Mouse (Mus musculus) adrenal gland, postnatal 10 days (tissue): ENCODE results near the gene Gipc2. TPM values are rescaled to one million over a fixed set of nuclear protein-coding genes. Genes with fewer than 3 reads are reported as not detected.

Experiments used
- DNase-seq: peaks from one replicate; pipeline ENCODE4 v3.0.0; 2021; ENCODE audit warnings: mixed read lengths
- total RNA-seq, 2 experiments: library from RNA; stranded (reverse); gene quantifications; 2 replicates each; pipeline ENCODE4 v1.2.3; 2021

Gipc2 gene
- total RNA-seq, 2 experiments from 2014 or later = 0.94 to 1.7 TPM

- no peak for DNase-seq
Observed at GRCm38 (mm10) chr3:152081381-152081780, 84.6 kb downstream of the Gipc2 start.

DNA sequence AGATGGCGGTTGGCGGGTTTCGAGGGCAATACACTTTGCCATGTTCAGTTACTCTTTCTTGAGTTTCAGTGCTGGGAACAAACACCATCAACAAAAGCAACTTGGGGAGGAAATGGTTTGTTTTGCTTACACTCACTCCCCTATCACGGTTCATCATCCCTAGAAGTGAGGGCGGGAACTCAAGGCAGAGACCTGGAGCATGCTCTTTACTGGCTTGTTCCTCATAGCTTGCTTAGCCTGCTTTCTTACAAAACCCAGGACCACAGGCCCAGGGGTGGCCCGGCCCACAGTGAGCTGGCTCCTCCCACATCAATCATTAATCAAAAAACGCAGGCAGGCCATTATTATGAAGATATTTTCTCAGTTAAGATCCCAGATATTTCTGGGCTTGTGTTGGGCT lies 89.9 kb downstream of the Gipc2 start:
- DNase-seq = no peak

DNA sequence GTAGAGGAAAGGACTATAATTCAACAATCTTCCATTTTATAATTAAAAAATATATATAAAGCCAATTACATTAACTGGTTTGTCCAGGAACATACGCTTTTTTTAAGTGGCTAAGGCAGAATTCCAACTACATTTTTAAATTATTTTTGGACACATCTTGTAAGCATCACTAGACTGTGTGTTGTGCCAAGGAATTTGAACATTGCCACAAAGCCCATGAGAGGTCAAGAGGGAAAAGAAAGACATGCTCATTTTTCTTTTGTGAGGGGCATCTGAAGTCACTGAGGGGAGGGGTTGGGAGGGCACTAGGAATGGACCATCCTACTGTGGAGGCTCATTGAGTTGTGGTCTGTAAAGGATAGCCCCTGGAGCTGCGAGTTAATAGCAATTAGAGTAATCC lies 97.0 kb downstream of the Gipc2 start:
- DNase-seq = no peak

DNA sequence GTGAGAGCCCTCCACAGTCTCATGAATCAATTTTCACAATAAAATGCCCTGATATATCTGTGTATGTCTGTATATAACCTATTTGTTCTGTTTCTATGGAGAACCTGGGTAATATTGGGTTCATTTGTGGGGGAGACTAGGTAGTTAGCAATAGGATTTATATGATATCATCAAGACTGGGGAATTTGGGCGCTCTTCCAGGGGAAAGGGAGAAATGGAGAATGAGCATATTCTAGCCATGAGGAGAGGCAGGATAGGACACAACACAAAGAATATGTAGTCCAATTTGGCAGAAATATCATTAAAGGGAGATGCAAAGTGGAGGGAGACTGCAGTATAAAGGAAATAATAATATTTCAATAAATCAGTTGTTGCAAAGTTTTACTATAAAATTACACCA lies 97.7 kb downstream of the Gipc2 start:
- no peak for DNase-seq

- no peak for DNase-seq
Observed at GRCm38 (mm10) chr3:152066696-152067095, 99.3 kb downstream of the Gipc2 start.

- no peak for DNase-seq
Observed at GRCm38 (mm10) chr3:152065806-152066205, 100.2 kb downstream of the Gipc2 start.

DNA sequence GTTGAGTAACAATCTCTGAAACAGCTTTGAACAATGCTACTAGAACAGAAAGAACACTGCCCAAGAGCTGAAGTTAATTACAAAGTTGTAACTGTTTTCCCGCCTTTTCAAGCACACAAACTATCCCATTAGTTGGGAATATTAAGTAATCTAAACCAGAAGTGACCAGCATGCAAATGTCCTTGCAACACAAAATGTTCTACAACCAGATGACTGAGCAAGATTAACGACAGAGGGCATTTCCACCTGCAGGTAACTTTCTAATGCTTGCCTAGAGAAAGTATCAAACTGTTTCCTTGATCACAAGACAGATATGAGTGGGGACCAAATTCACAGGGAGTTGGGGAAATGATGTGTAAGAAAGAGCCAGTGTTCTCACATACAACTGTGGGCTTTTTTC lies 101.9 kb downstream of the Gipc2 start:
- DNase-seq = no peak

DNA sequence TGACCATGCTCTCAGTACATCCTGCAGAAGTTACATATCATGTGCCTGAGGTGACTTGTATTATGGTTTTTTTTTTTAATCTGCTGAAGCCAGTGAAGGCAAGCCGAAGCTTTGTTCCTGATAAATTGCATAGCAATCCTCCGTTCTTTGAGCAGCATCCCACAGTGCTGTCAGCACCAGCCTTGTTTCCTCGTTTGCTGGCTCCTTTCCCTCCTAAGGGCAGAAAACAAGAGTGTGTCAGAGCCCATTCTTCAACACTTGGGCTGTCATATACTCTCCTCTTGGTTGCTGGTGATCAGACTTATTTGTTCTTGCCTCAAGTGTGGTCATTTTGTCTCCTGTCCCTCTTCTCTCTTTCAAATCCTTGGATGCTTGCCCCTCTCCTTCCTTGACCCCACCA lies 103.2 kb downstream of the Gipc2 start:
- no peak for DNase-seq

- no peak for DNase-seq
Observed at GRCm38 (mm10) chr3:152061145-152061544, 104.9 kb downstream of the Gipc2 start.

- no peak for DNase-seq
Observed at GRCm38 (mm10) chr3:152058235-152058634, 107.8 kb downstream of the Gipc2 start.

GRCm38 (mm10) chr3:152054260-152054659 lies 111.8 kb downstream of the Gipc2 start:
- DNase-seq = no peak

DNA sequence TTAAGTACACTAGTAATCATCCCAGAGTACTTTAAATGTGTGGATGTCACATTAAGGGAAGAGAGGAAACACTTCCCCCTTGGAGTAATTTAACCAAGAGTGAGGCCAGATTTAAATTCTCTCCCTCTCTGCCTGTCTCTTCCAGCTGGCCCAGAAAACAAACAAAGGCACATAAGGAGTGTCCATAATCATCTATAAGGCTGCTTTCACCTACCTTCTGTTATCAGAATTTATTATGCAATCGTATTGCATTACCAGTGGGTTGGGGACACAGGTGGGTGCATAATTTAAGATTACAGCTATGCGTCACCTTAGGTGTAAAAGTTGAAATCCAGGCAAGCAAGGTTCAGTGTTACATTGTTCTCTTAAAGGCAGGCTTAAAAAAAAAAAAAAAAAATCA lies 114.1 kb downstream of the Gipc2 start:
- no peak for DNase-seq

DNA sequence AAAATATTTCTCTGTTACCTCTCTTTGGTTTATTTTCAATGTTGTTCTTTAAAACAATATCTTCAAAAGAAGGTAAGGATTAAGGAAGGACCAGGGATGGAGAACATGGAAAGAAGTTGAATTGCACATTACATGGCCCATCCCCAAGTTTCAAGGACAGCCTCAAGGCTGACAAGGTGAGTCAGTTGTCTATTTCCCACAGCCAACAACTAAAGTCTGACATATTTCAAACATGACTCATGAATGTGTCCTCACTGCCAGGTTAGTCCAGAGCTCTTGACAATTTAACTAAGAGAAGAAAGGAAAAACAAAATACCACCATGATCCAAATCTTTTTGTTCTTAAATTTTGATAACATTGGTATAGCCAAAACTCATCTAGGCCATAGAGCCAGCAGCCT lies 118.1 kb downstream of the Gipc2 start:
- no peak for DNase-seq

- DNase-seq = no peak
Observed at GRCm38 (mm10) chr3:152046895-152047294, 119.1 kb downstream of the Gipc2 start.

Other genes starting within 250 kb of the Gipc2 start
- 10 to 100 TPM; 41.2 to 41.6 TPM for gene Dnajb4, start 44.1 kb upstream of the Gipc2 start, total RNA-seq
- 100 to 1,000 TPM; 101 to 147 TPM for gene Fubp1, start 44.2 kb upstream of the Gipc2 start, total RNA-seq
- 10 to 100 TPM in 1 of 2 experiments, 1 to 10 TPM in 1; 8.6 to 30.7 TPM for gene Nexn, start 100.1 kb upstream of the Gipc2 start, total RNA-seq
- 10 to 100 TPM; 11.3 to 11.8 TPM for gene Miga1, start 174.2 kb upstream of the Gipc2 start, total RNA-seq
- 10 to 100 TPM; 65.4 to 80.7 TPM for gene Usp33, start 180.2 kb upstream of the Gipc2 start, total RNA-seq
- 10 to 100 TPM; 35.9 to 37.6 TPM for gene Zzz3, start 229.2 kb upstream of the Gipc2 start, total RNA-seq